Mouse (Mus musculus) midbrain, embryonic 15.5 days (tissue): ENCODE data around the gene Tanc1. TPM values are rescaled to one million over a fixed set of nuclear protein-coding genes. Genes with fewer than 3 reads are reported as not detected.
A peak's percentile ranks its signal among the peaks of the same experiment; 100 is the strongest.

Experiments used
- ATAC-seq: fragments of 200-750 bp; cut with Nextera tagmentation; replicated peaks from 2 replicates; pipeline ENCODE4 v1.8.0; 2017; ENCODE audit warnings: moderate TSS enrichment
- H3K27ac ChIP-seq: fragments of 300-500 bp; sonication (generic); 2 replicates; pipeline ENCODE4 v1.5.1; 2015; ENCODE audit warnings: mild to moderate bottlenecking, inconsistent platforms
- H3K27me3 ChIP-seq: fragments of 300-500 bp; sonication (generic); replicated peaks from 2 replicates; pipeline ENCODE4 v1.6.1; 2015; ENCODE audit warnings: inconsistent platforms
- H3K36me3 ChIP-seq: fragments of 300-500 bp; sonication (generic); replicated peaks from 2 replicates; pipeline ENCODE4 v1.6.1; 2015; ENCODE audit warnings: inconsistent platforms
- H3K4me1 ChIP-seq: fragments of 300-500 bp; sonication (generic); 2 replicates; pipeline ENCODE4 v1.6.1; 2015; ENCODE audit warnings: inconsistent platforms
- H3K4me2 ChIP-seq: fragments of 300-500 bp; sonication (generic); 2 replicates; pipeline ENCODE4 v1.6.1; 2015; ENCODE audit warnings: inconsistent platforms, mild to moderate bottlenecking, moderate library complexity
- H3K4me3 ChIP-seq: fragments of 300-500 bp; sonication (generic); 2 replicates; pipeline ENCODE4 v1.5.1; 2015; ENCODE audit warnings: mild to moderate bottlenecking, inconsistent platforms
- H3K9ac ChIP-seq: fragments of 300-500 bp; sonication (generic); 2 replicates; pipeline ENCODE4 v1.6.1; 2015; ENCODE audit warnings: mild to moderate bottlenecking, inconsistent platforms
- H3K9me3 ChIP-seq: fragments of 300-500 bp; sonication (generic); 2 replicates; pipeline ENCODE4 v1.6.1; 2016; ENCODE audit warnings: inconsistent platforms
- WGBS: fragments of 180-500 bp; shearing (Covaris S2); methylation state at CpG from one replicate; pipeline ENCODE4 v1.1.7; 2015; ENCODE audit warnings: mixed read lengths; 5-methylcytosine and 5-hydroxymethylcytosine counted together
- polyA plus RNA-seq: library from polyadenylated mRNA; unstranded; fragments of >200 nt; fragmentation: Nextera tagmentation; extraction: Ambion mirVana; gene quantifications from 2 replicates; pipeline ENCODE4 v1.2.1, GENCODE M21; 2015

The Tanc1 gene
- polyA plus RNA-seq, 1 experiment from 2014 or later = 6.8 TPM

DNA sequence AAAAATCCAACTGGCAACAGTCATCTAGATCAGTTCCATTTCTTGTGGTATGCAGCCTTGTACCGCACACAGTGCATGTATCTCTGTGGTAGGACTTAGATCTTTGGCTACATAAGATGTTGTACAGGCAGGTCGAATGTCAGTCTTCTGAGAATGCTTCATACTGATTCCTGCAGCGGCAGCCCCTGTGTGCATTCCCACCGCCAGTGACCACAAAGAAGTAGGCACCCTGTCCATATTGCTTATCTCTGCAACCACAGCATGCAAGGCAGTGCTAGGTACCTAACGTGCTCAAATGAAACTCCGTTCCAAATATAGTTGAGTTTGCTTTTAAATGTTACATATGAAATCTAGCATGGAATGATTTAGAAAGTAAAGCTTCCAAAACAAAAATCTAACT, 269.6 kb downstream of the Tanc1 start:
- H3K4me2 ChIP-seq = peak overlapping the region; percentile 97
- no peaks in the 10 kb centered on the region for H3K36me3 ChIP-seq
- H3K4me3 ChIP-seq = peak overlapping the region; percentile 93
- no peaks in the 10 kb centered on the region for H3K27me3 ChIP-seq
- H3K9ac ChIP-seq = no peak overlapping the region
- H3K4me1 ChIP-seq = peaks cover 6% of the 10 kb centered on the region
- H3K9me3 ChIP-seq = no peaks in the 10 kb centered on the region
- no peak overlapping the region for H3K27ac ChIP-seq
- 79% methylated on average over 6 of the region's 6 CpGs for WGBS
- ATAC-seq = no peak

DNA sequence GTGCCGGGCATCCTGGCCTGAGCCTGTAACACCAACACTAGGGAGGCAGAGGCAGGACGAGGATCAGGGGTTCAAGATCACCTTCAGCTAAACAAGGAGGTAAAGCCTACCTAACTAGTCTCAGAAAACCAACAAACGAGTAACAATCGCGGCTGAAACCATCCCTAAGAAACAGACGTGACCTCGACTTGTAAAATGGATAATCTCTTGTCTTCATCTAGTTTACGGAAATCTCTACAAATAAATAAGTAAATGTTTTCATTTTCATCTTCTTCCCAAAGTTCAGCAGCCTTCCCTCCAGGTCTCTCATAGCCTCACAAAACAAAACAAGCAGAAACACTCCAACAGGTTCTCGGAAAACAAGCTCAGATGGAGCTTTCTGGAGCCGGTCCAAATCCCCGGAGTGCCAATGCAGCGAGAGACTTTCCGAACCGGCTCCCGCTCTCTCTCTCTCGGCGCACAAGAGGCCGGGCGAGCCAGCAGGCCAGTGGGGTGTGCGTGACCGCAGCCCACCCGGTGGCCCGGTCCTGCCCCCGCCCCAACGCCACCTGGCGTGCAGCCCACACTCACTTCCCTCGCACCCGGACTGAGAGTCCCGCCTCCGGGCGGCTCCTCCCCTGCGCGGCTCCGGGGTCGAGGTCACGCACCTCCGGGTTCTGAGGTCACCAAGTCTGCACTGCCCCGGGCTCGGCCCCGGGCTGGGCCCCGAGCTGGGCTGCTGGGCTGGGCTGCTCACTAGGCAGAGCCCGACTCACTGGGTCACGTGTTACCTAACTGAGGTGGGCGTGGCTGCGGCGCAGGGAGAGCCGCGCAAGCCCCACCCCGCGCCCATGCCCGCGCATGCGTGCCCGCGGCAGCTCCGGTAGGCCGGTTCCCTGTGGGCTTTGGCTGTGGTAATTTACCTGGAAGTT, 270.2 kb downstream of the Tanc1 start, which contains the start of gene Wdsub1:
Wdsub1 (minus strand) TSS at position 761 of the 911 bp plus-strand sequence.
- Histone ChIP-seq H3K9me3 (no peaks in the 10 kb centered on the region), H3K36me3 (no peaks in the 10 kb centered on the region), H3K27me3 (no peaks in the 10 kb centered on the region), H3K4me2 (peak within 1 kb of the TSS; percentile 97), H3K4me3 (peak within 1 kb of the TSS; percentile 93), H3K27ac (peak within 1 kb of the TSS; percentile 51; the same call in 1 of the 2 replicates), H3K9ac (peak within 1 kb of the TSS; percentile 73), H3K4me1 (peaks cover 6% of the 10 kb centered on the region)
- 4% methylated on average over 57 of the region's 57 CpGs for WGBS
- ATAC-seq = peak; percentile 96

- no peaks in the 10 kb centered on the region for H3K9me3 ChIP-seq
- peaks cover 6% of the 10 kb centered on the region for H3K4me1 ChIP-seq
- H3K36me3 ChIP-seq = no peaks in the 10 kb centered on the region
- ATAC-seq = peak; percentile 37
- H3K4me3 ChIP-seq = peak overlapping the region; percentile 93
- no peak overlapping the region for H3K27ac ChIP-seq
- 76% methylated on average over 8 of the region's 8 CpGs for WGBS
- H3K4me2 ChIP-seq = peak overlapping the region; percentile 97
- H3K9ac ChIP-seq = no peak overlapping the region
- H3K27me3 ChIP-seq = no peaks in the 10 kb centered on the region
Observed at GRCm38 (mm10) chr2:59882742-59883281, 271.0 kb downstream of the Tanc1 start.

GRCm38 (mm10) chr2:59889699-59890098, 277.9 kb downstream of the Tanc1 start:
- Histone ChIP-seq H3K9ac (no peak overlapping the region), H3K36me3 (no peaks in the 10 kb centered on the region), H3K4me2 (no peak overlapping the region), H3K4me3 (no peak overlapping the region), H3K27ac (no peak overlapping the region), H3K27me3 (no peaks in the 10 kb centered on the region), H3K4me1 (no peaks in the 10 kb centered on the region), H3K9me3 (no peaks in the 10 kb centered on the region)
- no peak for ATAC-seq
- 91% methylated on average over 6 of the region's 6 CpGs for WGBS

Other genes with a start within 250 kb of the Tanc1 start
- gene Dapl1, start 127.4 kb upstream of the Tanc1 start, polyA plus RNA-seq = 0.86 and 1.3 TPM in 2 replicates